24 mouse cellular contexts compared by ENCODE assay signal in genomic region chr6:25307471-25307870, GRCm38 (mm10).
"Had no signal": no experiment of that assay in that cellular context is flagged by ENCODE, and none has a peak within 500 bp of the region (broad histone marks: within the 10 kb centered on the region; RNA-seq: fewer than 3 reads in every experiment).

No protein-coding gene starts in this region.

- H3K4me1 ChIP-seq: embryonic facial prominence, embryonic 10.5 days; embryonic facial prominence, embryonic 12.5 days; embryonic facial prominence, embryonic 13.5 days; embryonic facial prominence, embryonic 15.5 days; forebrain, embryonic 10.5 days; forebrain, embryonic 12.5 days; forebrain, embryonic 13.5 days; forebrain, embryonic 15.5 days had no signal

- H3K9ac ChIP-seq: embryonic facial prominence, embryonic 12.5 days; embryonic facial prominence, embryonic 13.5 days; embryonic facial prominence, embryonic 15.5 days; forebrain, embryonic 12.5 days; forebrain, embryonic 13.5 days; forebrain, embryonic 15.5 days; forebrain, postnatal 0 days had no signal

- H3K4me3 ChIP-seq: embryonic facial prominence, embryonic 10.5 days; embryonic facial prominence, embryonic 12.5 days; embryonic facial prominence, embryonic 13.5 days; embryonic facial prominence, embryonic 15.5 days; erythroblast, embryonic 14.5 days; forebrain, embryonic 10.5 days; forebrain, embryonic 12.5 days; forebrain, embryonic 13.5 days; forebrain, embryonic 15.5 days; gastrocnemius, adult 2 months; heart, adult 2 months had no signal

- DNase-seq: cerebellum, adult 9-11 months; cerebellum, postnatal 10 days; cerebellum, postnatal 14 days; cerebellum, postnatal 25 days; cerebellum, postnatal 36 days; embryo, embryonic 11 days; forebrain, postnatal 0 days; gastrocnemius, adult 2 months; gastrocnemius, postnatal 10 days; gastrocnemius, postnatal 14 days; gastrocnemius, postnatal 25 days; gastrocnemius, postnatal 36 days; heart, adult 11 months; heart, adult 18-20 months; heart, adult 2 months had no signal

- H3K9me3 ChIP-seq: embryonic facial prominence, embryonic 10.5 days; embryonic facial prominence, embryonic 12.5 days; embryonic facial prominence, embryonic 13.5 days; embryonic facial prominence, embryonic 15.5 days; forebrain, embryonic 10.5 days; forebrain, embryonic 12.5 days; forebrain, embryonic 13.5 days; forebrain, embryonic 15.5 days had no signal

- H3K27ac ChIP-seq: embryonic facial prominence, embryonic 10.5 days; embryonic facial prominence, embryonic 12.5 days; embryonic facial prominence, embryonic 13.5 days; embryonic facial prominence, embryonic 15.5 days; forebrain, embryonic 10.5 days; forebrain, embryonic 12.5 days; forebrain, embryonic 13.5 days; forebrain, embryonic 15.5 days; gastrocnemius, adult 2 months; heart, adult 2 months had no signal

- H3K36me3 ChIP-seq: embryonic facial prominence, embryonic 10.5 days; embryonic facial prominence, embryonic 12.5 days; embryonic facial prominence, embryonic 13.5 days; embryonic facial prominence, embryonic 15.5 days; forebrain, embryonic 10.5 days; forebrain, embryonic 12.5 days; forebrain, embryonic 15.5 days had no signal
